Mouse (Mus musculus) brain, embryonic 14.5 days (tissue): ENCODE measurements at regions not wholly inside any gene's neighbourhood (a gene's known extent, or its start where the extent isn't known, plus 50 kb on each side); places are given as distances from the start of the nearest gene placed in this dataset.

Source experiments
- CTCF ChIP-seq: fragments of 200-500 bp; IDR thresholded peaks from 2 replicates; pipeline ENCODE4 v1.5.1; 2012; ENCODE audit warnings: inconsistent platforms, mild to moderate bottlenecking, moderate library complexity, borderline replicate concordance; ENCODE audit not compliant: insufficient read depth, insufficient read length; ENCODE audit errors: extremely low read depth
- POLR2A ChIP-seq: fragments of 200-500 bp; IDR thresholded peaks from 2 replicates; pipeline ENCODE4 v1.6.1; 2012; ENCODE audit warnings: mild to moderate bottlenecking, inconsistent platforms, borderline replicate concordance; ENCODE audit not compliant: poor library complexity, insufficient read depth, insufficient read length, severe bottlenecking; ENCODE audit errors: extremely low read depth

DNA sequence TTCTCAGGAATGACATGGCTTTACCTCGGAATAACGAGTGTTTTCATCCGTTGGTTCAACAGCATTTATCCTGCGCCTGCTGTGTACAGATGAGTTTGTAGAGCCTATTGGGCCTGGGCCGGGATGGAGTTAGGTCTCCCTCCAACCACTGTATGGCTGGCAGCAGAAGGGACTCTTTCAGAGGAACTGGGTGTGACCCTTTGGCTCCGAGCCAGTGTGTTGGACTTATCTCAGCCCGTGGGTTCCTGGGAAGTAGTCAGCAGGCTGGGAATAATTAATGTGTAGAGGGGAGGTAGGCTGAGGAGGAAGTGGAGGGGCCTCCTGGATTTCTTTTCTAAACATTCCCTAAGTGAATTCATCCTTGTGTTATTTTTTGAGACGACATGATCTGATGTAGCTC, 157.7 kb upstream of the Ubr2 start:
- no peak for TF ChIP-seq CTCF
- TF ChIP-seq POLR2A, result no peak
